Mouse (Mus musculus) midbrain, embryonic 13.5 days (tissue): ENCODE measurements around the gene Gal3st2. TPM values are rescaled to one million over a fixed set of nuclear protein-coding genes. Genes with fewer than 3 reads are reported as not detected.

ENCODE experiments used
- polyA plus RNA-seq: library from polyadenylated mRNA; unstranded; fragments of >200 nt; fragmentation: Nextera tagmentation; extraction: Ambion mirVana; gene quantifications from 2 replicates; pipeline ENCODE4 v1.2.1, GENCODE M21; 2015

The Gal3st2 gene
- polyA plus RNA-seq, 1 experiment from 2014 or later, result not detected

Other genes with a start within 250 kb of the Gal3st2 start
- gene Stk25, start 202.6 kb upstream of the Gal3st2 start, polyA plus RNA-seq, result 280 and 291 TPM in 2 replicates
- 59.1 and 61.2 TPM in 2 replicates for gene Bok, start 175.6 kb upstream of the Gal3st2 start, polyA plus RNA-seq
- gene Atg4b, start 109.8 kb upstream of the Gal3st2 start, polyA plus RNA-seq, result 107 and 109 TPM in 2 replicates
- 41.7 and 49.2 TPM in 2 replicates for gene Thap4, start 106.4 kb upstream of the Gal3st2 start, polyA plus RNA-seq
- gene Dtymk, start 59.4 kb upstream of the Gal3st2 start, polyA plus RNA-seq, result 172 and 175 TPM in 2 replicates
- 11.9 and 12.3 TPM in 2 replicates for gene Ing5, start 57.3 kb upstream of the Gal3st2 start, polyA plus RNA-seq
- gene D2hgdh, start 36.4 kb upstream of the Gal3st2 start, polyA plus RNA-seq, result 16.2 and 18.5 TPM in 2 replicates
- gene Gal3st2b, start 57.0 kb downstream of the Gal3st2 start, polyA plus RNA-seq, result not detected in 2 replicates
- not detected in 2 replicates for gene Gal3st2c, start 129.2 kb downstream of the Gal3st2 start, polyA plus RNA-seq
- gene Neu4, start 159.1 kb downstream of the Gal3st2 start, polyA plus RNA-seq, result not detected in 2 replicates
- not detected in 2 replicates for gene Pdcd1, start 191.2 kb downstream of the Gal3st2 start, polyA plus RNA-seq